Mouse (Mus musculus) olfactory bulb, adult 2 months (tissue): Measurements from ENCODE around the gene Cabp4.

Source experiments
- CTCF ChIP-seq: fragments of 200-500 bp; IDR thresholded peaks from 2 replicates; pipeline ENCODE4 v1.5.1; 2012; ENCODE audit warnings: low read depth, mild to moderate bottlenecking, low read length, moderate library complexity; ENCODE audit not compliant: insufficient read depth
- POLR2A ChIP-seq: fragments of 200-500 bp; IDR thresholded peaks from 2 replicates; pipeline ENCODE4 v1.6.1; 2012; ENCODE audit warnings: mild to moderate bottlenecking, low read depth, low read length, moderate library complexity; ENCODE audit not compliant: insufficient read depth

GRCm38 (mm10) chr19:4156771-4157170, 12.9 kb upstream of the Cabp4 start:
- TF ChIP-seq CTCF (no peak), POLR2A (no peak)
